Mouse (Mus musculus): ENCODE data around the gene Heatr3. TPM values are rescaled to one million over a fixed set of nuclear protein-coding genes. Genes with fewer than 3 reads are reported as not detected.
"Not testable (repeated sequence)": the region's sequence is repeated elsewhere in the genome, so short reads cannot be mapped to it uniquely, and the experiment has no call there.

Heatr3 gene
- polyA plus RNA-seq, 1 experiment, result 40.7 TPM

DNA sequence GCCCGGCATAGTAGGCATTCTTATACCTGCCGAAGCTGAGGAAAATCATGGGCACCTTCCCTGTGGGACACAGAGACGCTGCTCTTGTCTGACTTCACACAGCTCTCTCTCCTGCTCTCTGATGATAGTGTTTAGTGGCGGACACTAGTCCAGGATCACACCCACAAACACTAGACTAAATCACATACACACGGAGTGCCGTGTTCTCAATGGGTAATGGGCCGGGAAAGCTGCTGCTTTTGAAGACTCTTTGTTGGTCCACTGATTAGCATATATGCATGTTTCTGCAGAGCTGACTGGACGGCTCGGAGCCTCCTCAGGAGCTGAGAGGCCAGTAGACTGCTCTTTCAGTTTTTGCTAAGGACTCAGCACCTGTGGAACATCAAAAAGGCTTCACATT, 68.4 kb downstream of the Heatr3 start:
- Histone ChIP-seq H3K4me3 (ENCODE audit: insufficient read depth, low read length) (no peak overlapping the region), H3K4me1 (ENCODE audit: control insufficient read depth, insufficient read depth, low read length) (peaks cover 12% of the 10 kb centered on the region)
- TF ChIP-seq CTCF (IDR thresholded peaks at IDR 0.05; ENCODE audit: extremely low read depth, insufficient read depth, low read length), result no peak
- no peak for TF ChIP-seq POLR2A (IDR thresholded peaks at IDR 0.05; ENCODE audit: extremely low read depth, insufficient read depth, low read length)

GRCm38 (mm10) chr8:88207121-88207821, 69.6 kb downstream of the Heatr3 start:
- Histone ChIP-seq H3K4me3 (ENCODE audit: insufficient read depth, low read length) (no peak overlapping the region), H3K27ac (ENCODE audit: insufficient read depth, low read length) (no peak overlapping the region), H3K4me1 (ENCODE audit: control insufficient read depth, insufficient read depth, low read length) (peaks cover 7% of the 10 kb centered on the region)
- TF ChIP-seq POLR2A (IDR thresholded peaks at IDR 0.05; ENCODE audit: extremely low read depth, insufficient read depth, low read length) (no peak), CTCF (IDR thresholded peaks at IDR 0.05; ENCODE audit: extremely low read depth, insufficient read depth, low read length) (no peak)

More for the DNA sequence above, 68.4 kb downstream of the Heatr3 start:
- H3K27ac ChIP-seq (ENCODE audit: insufficient read depth, low read length), result no peak overlapping the region

GRCm38 (mm10) chr8:88209930-88210827, 72.5 kb downstream of the Heatr3 start:
- not testable (repeated sequence) for H3K27ac ChIP-seq (ENCODE audit: insufficient read depth, low read length); H3K4me1 ChIP-seq (ENCODE audit: control insufficient read depth, insufficient read depth, low read length); H3K4me3 ChIP-seq (ENCODE audit: insufficient read depth, low read length)

GRCm38 (mm10) chr8:88221353-88221752, 83.7 kb downstream of the Heatr3 start:
- no peak for TF ChIP-seq POLR2A (IDR thresholded peaks at IDR 0.05; ENCODE audit: extremely low read depth, insufficient read depth, low read length)
- Histone ChIP-seq H3K4me1 (ENCODE audit: control insufficient read depth, insufficient read depth, low read length) (peaks cover 1% of the 10 kb centered on the region; the same call in 1 of the 2 replicates), H3K27ac (ENCODE audit: insufficient read depth, low read length) (no peak overlapping the region), H3K4me3 (ENCODE audit: insufficient read depth, low read length) (no peak overlapping the region)

Other genes with a start within 250 kb of the Heatr3 start
- 13.8 and 15.1 TPM in 2 replicates for gene Zfp423, start 178.3 kb upstream of the Heatr3 start, polyA plus RNA-seq (2012; rRNA removed)
- 43.1 and 45.5 TPM in 2 replicates for gene Cnep1r1, start 19.1 kb upstream of the Heatr3 start, polyA plus RNA-seq (2012; rRNA removed)
- gene Tent4b, start 61.4 kb downstream of the Heatr3 start, polyA plus RNA-seq (2012; rRNA removed), result 26.4 and 26.7 TPM in 2 replicates
- gene Adcy7, start 134.5 kb downstream of the Heatr3 start, polyA plus RNA-seq (2012; rRNA removed), result 3.1 and 3.6 TPM in 2 replicates
- 54.2 and 59.2 TPM in 2 replicates for gene Brd7, start 224.3 kb downstream of the Heatr3 start, polyA plus RNA-seq (2012; rRNA removed)

Data from cortical plate, adult 2 months (tissue).